Mouse (Mus musculus) ZHBTc4 (cell line): ENCODE measurements at regions not wholly inside any gene's neighbourhood (a gene's known extent, or its start where the extent isn't known, plus 50 kb on each side); places are given as distances from the start of the nearest gene placed in this dataset.

Source experiments
- DNase-seq: peaks from one replicate; pipeline ENCODE4 v3.0.0-alpha.2; 2011; ENCODE audit warnings: low read depth, low spot score

DNA sequence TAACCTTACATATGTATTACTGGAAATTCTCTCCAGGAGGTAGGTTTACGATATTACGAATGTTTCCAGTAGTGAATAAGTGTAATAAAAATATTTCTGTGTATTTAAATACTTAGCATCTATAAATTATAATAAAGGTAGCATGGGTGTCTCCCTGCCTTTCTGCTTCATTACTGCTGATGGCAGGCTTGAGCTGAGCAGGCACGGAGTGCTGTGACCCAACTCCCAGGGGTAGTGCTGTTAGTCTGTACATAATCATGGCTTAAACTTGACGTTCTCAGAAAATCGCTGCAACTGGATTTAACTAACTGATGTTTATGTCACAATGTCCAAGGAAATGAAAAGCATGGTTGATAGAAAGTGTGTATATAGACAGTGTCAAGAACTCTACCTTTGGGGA is 727.8 kb upstream of the Frg1 start:
- no peak for DNase-seq

DNA sequence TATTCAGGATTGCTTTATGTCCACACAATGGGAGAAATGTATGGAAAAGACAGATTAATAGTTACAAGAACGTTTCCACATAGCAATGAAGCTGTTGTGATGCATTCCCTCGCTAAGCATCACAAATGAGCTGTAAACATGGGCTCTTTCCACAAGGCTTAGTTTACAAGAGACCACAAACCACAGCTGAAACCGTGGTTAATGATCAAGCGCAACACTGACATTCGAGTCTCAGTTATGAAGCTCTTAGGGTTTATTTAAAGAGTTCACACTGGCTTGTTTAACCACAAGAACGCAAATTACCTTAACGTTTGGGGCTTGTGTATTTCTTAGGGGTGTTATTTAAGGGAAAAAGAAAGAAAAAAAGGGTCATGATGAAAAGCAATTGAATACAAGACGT is 727.3 kb upstream of the Frg1 start:
- DNase-seq = no peak

DNA sequence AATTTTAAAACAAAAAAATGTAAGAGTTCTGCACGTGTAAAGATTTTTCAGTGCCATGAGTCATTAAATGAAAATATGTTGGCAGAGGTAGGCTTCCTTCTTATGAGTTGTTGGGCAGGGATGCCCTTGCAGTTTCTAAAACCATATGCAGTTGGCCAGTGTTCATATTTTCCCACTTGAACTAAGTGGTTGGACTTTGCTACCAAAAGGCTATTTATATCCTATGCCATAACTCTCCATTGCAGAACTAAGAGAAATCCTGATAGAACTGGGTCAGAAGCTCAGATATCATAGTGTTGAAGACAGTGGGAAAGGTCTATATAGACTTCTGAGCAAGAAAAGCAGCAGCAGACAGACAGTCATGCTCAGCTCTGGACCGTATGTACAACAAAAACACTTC is 690.7 kb upstream of the Frg1 start:
- no peak for DNase-seq

DNA sequence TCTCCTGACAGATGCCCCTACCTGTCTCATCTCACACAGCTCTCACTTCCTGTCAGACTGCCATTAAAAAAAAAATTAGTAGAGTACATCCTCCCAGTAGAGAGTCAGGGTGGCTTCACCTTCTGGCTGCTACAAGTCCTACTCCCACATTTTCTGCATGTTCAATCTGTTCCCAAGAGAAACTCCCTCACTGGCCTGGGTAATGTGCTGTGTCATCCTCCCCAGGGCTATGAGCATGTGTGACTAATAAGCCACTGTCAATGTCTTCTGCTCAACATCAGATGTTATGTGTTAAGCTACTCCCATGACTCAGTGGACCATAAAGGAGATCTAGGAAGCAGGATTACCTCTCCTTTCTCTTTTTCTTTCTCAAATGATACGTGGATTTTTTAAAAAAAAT is 652.4 kb upstream of the Frg1 start:
- no peak for DNase-seq

DNA sequence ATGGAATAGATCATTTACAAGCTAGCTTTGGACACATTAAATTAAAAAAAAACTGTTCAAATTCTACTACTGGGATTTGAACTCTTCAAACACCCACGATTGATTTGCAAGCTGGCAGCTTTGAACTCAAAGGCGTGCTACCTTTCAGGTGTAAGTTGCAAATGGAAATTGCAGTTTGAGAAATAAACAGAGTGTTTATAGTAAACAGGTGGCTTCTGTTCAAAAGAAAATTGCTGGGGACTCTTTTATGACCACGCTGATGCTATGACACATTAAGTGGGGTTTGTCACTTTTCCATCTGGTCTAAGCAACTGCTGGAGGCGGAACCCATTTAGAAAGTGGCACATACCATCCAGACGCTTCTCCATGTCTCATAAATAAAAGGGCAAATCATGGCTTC is 626.7 kb upstream of the Frg1 start:
- no peak for DNase-seq

DNA sequence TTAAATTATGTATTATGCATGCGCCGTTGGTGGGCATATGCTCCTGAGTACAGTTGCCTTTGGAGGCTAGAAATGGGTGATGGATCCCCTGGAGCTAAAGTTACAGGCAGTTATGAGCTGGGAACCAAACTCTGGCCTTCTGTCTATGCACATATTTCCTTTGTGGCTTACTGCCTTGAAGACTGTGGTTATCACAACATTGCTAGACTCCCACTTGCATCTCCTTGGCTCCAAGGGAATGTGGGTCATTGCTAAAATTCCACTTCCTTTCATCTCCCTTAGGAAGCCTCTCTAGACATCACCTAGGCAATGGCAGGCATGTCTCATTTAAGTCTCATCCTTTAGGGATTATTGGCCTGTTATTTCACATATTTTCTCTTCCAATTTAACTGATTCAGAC is 622.4 kb upstream of the Frg1 start:
- no peak for DNase-seq

DNA sequence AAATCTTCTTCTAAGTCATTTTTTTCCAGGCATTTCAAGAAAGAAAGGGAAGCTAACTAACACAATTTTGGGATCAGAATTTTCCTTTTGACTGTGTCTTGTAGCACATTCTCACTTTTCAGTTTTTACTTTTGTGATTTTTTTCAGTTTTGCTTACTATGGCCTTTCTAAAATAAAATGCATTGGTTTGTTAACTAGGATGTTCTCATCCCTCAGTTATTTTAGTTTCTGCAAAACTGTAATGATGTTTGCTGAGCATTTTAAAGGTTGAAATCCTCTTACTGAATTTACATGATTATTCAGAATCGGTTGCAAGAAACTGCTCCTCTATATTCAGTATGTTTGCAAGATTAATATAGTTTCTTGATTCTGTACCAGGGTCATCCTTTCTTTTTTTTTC is 610.1 kb upstream of the Frg1 start:
- DNase-seq = no peak

DNA sequence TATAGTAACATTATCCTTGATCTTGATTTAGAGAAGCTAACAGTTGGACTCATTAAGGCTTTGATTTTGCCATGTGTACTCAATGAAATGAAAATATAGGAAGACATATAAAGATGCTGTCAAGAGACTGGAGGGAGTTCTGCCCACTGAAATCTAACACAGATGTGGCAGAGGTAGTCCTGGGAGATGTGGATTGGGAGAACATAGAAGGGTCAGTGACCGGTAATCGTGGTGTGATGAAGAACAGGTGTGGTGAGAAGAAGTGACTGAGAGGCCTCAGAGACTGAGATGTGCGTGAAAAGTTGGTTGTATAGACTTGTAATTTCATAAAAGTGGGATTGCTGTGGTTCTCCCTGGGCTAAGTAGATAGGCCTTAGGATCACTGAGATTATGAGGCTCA is 600.9 kb upstream of the Frg1 start:
- DNase-seq = no peak

DNA sequence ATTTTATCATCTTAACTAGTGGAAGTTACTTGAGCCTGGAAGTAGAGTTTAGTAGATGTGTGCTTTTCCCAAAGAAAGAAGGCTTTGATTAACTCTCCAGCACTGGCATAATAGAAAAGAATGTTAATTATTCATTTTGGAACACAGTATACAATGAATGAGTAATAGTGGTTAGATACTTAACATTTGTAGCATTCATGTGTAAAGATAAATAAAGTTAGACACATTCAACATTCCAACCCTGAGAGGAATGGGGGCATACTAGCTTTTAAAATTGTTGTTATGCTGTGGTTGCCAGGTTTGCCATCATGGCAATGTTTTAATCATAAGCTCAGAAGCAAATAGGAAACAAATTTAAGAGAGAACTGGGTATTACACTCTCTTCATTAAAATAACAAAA is 586.3 kb upstream of the Frg1 start:
- no peak for DNase-seq

DNA sequence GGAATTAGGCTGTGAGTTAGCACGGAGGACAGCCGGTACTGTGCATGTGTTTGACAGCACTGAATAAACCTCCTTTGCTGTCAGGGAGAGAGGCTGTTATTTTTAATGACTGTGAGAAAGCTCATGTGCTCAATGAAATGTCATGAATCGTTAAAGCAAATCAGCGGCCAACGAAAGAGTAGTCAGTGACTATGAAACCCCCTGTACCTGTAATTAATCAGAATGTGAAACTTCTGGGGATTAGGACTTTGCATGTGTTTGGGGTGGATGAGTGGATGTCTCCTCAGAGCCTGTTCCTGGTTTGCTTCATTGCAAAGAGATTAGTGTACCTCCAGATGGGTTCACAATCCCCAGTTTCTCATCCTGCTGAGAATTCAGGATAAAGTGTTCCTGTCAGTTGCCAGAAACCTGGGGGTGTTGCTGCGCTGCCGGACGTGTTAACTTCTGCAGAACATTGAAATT is 572.2 kb upstream of the Frg1 start:
- no peak for DNase-seq

DNA sequence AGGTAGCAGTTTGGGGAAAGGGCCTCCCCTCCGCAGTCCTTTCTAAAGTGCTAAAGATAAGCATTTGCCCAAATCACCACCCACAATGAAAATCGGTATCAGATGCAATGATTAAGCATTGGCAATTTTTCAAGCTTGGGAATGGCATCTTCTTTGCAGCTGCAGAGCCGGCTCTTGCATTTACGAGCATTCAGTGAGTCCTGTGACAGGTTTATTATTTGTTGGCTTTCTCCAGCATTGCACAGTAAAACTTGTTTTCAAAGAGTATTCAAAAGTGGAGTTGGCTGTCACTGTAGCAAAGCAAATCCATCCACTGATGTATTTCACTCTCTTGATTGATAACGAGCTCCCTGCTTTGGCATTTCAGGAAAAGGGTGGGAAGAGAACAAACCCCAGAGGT is 571.3 kb upstream of the Frg1 start:
- DNase-seq = no peak

DNA sequence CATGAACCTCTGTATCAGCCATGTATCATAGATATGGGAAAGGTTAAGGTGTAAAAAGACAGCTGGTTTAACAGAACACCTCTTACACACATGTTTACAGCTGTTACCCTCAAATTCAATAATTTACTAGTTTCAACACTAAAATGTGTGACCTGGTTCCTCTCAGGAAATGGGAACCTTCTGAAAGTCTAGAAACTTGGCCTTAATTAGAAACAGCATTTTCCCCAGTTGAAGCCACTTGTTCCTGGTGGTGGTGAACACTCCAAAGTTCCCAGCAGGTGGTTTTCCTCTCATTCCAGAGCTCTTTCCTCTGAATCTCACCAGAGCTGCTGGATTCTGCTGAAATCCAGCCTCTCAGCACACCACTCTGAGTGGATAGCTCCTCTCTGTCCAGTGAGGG is 570.5 kb upstream of the Frg1 start:
- no peak for DNase-seq

DNA sequence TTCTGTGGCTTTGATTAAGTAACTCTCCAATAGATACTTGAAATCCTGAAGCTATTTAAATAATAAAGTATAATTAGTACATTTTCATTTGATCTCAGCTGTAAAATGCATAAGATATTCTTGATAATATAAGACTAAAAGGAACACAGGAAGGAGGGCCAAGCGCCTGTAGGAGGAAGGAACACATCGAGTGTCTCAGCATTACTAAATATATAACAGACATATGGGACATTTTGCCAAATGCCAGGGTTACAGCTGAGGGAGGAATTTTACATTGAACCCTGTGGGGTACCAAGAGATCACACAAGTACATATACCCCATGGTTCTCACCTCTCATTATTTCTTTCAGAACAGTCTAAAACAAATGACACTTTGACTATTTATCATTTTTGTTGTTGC is 555.5 kb upstream of the Frg1 start:
- no peak for DNase-seq

DNA sequence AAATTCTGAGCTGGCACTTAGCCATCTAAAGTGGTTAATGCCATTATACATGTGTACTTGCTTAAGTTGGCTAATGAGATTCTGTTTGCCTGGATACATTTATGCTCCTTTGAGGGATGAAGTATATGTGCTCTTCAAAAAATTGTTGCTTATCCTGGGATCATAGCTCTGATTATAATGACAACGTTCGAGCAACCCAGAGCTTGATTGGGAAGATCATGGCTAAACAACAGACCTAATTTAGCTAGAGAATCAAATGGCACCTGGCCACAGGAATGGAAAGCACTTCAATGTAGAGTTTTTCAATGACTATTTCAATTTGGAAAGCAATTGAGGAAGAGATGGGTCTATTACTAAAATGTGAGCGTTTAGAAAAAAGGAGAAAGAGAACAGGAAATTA is 553.7 kb upstream of the Frg1 start:
- DNase-seq = no peak

DNA sequence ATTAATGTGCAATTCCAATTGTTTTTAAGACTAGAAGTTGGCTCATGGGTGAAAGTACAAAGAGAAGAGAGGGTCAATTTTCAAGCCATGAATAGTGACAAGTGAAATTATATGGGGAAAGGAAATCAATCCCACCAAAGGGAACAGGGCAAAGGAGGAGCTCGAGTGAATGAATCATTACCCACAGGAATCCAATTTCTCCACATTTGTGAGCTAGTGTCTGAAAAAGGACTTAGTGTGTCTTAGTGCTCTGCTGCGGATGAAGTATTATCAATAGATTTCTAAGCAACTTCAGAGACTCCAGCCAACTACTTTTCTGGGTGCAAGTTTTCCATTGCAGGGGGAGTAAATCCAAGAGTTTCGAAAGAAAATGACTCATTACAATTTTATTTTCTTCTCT is 552.5 kb upstream of the Frg1 start:
- no peak for DNase-seq

DNA sequence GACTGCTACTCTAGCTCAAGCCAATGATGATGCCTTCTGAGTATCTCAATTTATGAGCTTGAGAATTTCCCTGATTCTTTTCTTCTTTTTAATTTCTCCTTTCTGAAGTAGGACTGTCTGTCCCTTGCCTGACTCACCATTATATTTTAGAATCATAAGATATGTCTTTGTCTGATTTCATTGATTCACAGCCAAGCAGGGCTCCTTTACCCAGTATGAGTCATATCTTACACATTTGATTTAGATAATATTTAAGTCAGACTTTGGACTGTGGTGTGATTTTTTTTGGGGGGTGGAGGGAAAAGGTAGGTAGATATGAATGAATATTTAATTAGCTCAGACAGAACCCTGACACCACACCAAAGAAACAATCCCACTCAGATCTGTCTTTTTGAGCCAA is 547.2 kb upstream of the Frg1 start:
- no peak for DNase-seq

DNA sequence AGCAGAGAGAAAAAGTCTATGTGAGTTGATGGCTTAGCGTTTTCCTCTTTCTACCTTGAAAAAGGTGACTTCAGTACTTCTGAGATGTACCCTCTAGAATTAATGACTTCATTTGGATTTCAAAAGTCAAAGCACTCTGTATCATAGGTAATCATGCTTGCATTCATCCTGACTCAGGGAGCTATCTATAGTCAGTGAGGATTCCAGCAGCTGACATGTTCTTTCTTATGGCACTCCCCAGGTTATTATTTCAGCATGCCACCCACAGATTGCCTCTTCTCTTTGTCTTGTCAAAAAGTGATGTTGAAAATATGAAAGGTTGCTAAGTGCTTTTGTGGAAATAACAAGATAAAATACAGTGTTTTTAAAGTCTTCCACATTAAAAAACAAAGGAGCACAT is 540.0 kb upstream of the Frg1 start:
- DNase-seq = no peak

DNA sequence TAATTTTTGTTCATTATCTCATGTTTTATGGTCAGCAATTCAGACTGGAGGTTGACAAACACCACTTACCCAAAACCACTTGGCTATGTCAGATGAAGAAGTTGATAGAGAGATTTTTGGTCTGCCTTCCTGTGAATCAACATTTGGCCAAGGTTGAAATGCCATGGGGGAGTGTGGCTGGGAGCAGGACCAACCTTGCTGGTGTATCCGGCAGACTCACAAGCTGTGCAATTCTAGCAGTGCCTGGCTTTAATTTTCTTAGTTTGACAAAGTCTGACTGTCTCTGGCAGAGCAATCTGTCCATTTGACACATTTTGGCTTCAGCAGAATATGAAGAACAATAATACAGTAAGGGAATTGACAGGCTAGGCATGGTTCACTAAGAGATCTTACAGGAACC is 533.9 kb upstream of the Frg1 start:
- DNase-seq = no peak

DNA sequence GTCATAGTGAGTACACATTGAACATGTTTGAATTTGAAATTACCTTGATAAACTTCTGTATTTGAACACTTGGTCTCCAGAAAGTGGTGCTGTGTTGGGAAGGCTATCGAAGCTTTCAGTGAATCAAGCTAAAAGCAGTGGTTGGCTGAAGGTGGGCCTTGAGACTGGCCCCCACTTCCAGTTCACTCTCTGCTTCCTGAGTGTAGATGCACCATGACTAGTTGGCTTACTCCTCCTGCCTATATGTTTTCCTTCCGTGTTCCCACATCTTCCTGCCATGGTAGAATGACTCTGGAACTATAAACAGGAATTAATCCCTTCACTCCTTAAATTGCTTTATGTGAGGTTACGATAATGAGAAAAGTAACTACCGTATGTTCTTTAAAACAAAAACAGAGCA is 522.4 kb upstream of the Frg1 start:
- DNase-seq = no peak

DNA sequence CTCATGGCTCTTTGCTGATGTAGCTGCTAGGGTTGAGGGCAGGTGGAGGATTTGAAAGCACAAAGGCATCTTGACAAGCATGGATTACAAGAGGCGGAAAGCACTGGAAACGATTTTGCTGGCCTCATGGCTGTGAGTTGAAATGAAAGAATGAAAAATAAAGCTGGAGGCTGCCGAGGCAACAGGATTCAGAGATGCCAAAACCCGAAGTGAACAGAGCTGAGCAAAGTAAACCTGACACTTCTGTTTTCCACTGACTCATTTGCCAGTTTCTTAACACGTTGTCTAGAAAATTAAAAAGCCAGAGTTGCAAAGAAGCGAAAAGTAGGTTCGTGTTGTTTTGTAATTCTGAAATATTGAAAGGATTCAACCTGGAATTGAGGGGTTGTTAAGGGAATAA is 504.2 kb upstream of the Frg1 start:
- no peak for DNase-seq

DNA sequence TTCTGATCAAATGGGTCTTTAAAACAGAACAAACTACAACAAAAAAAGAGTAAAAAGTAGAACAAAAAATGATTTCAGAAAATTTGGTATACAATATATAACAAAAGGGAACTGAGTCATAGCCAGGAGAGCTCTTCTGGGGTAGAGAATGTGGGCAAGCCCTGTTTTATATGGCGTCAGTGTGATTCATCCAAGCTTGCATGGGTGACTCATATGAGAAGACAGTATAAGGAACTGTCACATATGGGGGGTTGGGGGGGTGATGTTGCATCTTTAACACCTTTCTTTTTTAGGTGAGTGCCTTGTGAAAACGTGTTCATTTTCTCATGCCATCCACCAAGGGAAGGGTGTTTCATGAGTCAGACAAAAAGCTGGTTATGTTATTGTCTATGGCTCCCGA is 503.7 kb upstream of the Frg1 start:
- DNase-seq = no peak

DNA sequence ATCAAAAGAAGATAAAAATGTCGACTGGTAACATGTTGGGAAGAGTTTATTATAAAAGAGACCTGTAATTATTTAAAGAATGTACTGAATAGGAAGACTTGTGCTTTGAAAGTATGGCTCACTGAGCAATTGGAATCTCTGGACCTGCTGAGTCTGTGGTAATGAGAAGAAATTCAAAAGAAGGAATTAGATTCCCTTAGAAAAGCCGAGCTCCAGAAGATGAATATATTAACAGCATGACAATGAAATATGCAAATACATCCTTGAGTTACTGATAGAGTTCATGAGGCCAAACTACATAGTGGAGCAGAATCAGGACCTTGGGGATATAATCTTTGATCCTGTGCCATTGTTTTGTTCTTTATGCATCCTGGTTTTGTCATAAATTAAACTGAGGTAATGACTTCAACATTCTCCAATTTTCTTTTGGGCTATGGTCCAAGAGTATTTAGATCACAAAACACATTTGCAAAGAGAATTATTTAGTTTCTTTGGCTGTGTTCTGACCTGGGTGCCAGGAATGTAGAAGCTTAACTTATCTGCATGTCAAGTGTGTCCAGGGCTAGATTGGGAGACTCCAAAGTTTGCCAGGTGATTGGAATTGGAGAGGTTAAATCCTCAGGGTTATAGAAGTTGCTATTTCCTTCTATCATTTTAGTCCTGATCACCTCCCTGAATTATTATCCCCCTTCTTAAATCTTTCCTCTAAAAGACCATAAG is 461.3 kb upstream of the Frg1 start:
- no peak for DNase-seq

DNA sequence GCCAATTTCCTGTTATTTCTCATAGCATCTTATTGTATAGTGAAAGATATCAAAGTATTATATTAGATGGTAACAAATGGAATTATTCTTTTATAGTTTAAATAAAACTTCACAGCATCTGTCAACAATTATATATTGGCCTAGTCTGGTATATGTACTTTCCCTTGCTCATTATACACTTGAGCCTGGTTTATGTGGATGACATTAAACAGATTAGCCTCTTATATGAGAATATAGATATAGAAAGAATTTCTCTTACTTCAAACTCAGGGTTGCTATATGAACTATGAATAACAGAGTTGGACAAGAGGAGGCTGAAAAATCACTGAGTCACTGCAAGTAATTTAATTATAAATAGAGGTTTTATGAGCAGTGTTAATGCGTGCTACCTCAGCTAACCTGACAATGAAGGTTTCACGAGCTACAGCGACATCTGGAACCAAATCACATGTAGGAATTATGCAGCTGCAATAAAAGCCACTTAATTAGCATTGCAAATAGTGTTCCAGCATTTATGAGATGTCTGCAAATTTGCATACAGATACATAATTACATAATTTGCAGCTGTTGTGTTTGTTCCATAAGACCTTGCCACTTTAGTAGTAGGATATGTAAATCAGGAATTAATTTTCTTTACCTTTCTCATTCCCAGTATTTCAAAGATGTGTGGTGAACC is 452.9 kb upstream of the Frg1 start:
- no peak for DNase-seq

DNA sequence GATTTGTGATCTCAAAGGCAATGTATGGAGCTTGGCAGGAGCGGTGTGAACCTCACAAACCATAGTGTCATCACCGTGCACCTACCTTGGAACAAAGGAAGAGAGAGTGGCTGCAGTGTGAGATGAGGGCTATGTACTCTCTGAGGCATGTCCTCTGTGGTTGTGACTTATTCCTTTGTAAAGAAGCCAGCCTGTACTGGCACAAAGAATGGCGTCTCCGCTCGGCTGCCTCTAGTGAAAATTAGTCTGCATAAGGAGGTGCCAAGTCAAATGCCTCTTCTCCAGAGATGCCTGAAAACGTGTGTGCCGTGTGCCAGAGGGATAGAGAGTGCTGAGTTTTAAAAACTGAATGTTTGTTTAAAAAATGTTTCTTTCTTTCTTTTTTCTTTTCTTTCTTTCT is 444.0 kb upstream of the Frg1 start:
- no peak for DNase-seq
